Mouse (Mus musculus): Measurements from ENCODE around the gene Hdac9.

DNA sequence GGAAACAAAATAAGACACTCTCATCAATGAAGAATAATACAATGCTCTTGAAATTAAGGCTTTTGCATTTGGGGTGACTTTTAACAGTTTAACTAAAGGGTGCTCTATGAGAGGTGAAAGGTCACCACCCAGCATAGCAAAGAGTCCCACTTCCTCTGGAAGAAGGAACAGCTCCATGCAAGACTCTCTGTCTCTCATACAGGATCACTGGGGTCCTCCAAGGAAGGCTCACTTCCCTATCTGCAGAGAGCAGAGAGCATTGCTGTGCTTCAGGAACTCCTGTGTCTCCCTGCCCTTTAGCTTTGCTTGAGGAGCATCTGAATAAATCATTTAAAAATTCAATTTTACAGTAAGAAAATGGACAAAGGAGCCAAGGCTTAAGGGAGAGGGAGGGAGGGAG lies 129.5 kb downstream of the Hdac9 start:
- TF ChIP-seq GATA1 (IDR thresholded peaks at IDR 0.05; ENCODE audit: borderline replicate concordance, low read length) (no peak), FLI1 (IDR thresholded peaks at IDR 0.05; ENCODE audit: low read length) (no peak)
